Mouse (Mus musculus) testis, adult 2 months (tissue): ENCODE results near the gene Sema6b.

ENCODE experiments used
- CTCF ChIP-seq: fragments of 200-500 bp; IDR thresholded peaks from 2 replicates; pipeline ENCODE4 v1.5.1; 2012; ENCODE audit warnings: low read depth, mild to moderate bottlenecking, inconsistent platforms, low read length, moderate library complexity; ENCODE audit not compliant: control insufficient read depth, insufficient read depth, insufficient replicate concordance
- POLR2A ChIP-seq: fragments of 200-500 bp; IDR thresholded peaks from 2 replicates; pipeline ENCODE4 v1.6.1; 2012; ENCODE audit warnings: low read depth, mild to moderate bottlenecking, inconsistent platforms, low read length, moderate library complexity; ENCODE audit not compliant: control insufficient read depth

GRCm38 (mm10) chr17:56128246-56128645 is 11.9 kb downstream of the Sema6b start:
- TF ChIP-seq CTCF, result no peak
- TF ChIP-seq POLR2A, result no peak
